Mouse (Mus musculus) fat pad, adult 2 months (tissue): Measurements from ENCODE around the gene Cldn34b3.
"Not testable (repeated sequence)": the region's sequence is repeated elsewhere in the genome, so short reads cannot be mapped to it uniquely, and the experiment has no call there.

Experiments used
- DNase-seq: peaks from one replicate; pipeline ENCODE4 v3.0.0-alpha.2; 2011; ENCODE audit warnings: low read depth, low spot score; ENCODE audit errors: extremely low read depth

The Cldn34b3 gene

DNA sequence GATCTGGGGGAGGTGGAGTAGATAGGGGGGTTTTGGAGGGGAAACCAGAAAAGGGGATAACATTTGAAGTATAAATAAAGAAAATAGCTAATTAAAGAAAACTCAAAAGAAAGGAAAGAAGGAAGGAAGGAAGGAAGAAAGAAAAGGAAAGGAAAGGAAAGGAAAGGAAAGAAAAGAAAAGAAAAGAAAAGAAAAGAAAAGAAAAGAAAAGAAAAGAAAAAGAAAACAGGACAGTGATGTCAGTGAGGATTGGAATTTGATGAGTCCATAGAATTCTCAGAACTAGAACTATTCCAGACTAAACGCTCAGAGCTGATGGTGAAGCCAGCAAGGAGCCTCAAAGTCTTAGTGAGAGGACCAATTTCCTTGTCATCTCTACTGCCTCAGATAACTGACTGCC is at the start of gene Cldn34b3:
Gene Cldn34b3, plus strand, starts transcription at position 301 of the 400 bp plus-strand sequence.
- DNase-seq, result not testable (repeated sequence)
